Mouse (Mus musculus): ENCODE results near the gene Rnf10. TPM values are rescaled to one million over a fixed set of nuclear protein-coding genes. Genes with fewer than 3 reads are reported as not detected.

Gene Rnf10
- polyA plus RNA-seq, 1 experiment from 2014 or later = 218 TPM

DNA sequence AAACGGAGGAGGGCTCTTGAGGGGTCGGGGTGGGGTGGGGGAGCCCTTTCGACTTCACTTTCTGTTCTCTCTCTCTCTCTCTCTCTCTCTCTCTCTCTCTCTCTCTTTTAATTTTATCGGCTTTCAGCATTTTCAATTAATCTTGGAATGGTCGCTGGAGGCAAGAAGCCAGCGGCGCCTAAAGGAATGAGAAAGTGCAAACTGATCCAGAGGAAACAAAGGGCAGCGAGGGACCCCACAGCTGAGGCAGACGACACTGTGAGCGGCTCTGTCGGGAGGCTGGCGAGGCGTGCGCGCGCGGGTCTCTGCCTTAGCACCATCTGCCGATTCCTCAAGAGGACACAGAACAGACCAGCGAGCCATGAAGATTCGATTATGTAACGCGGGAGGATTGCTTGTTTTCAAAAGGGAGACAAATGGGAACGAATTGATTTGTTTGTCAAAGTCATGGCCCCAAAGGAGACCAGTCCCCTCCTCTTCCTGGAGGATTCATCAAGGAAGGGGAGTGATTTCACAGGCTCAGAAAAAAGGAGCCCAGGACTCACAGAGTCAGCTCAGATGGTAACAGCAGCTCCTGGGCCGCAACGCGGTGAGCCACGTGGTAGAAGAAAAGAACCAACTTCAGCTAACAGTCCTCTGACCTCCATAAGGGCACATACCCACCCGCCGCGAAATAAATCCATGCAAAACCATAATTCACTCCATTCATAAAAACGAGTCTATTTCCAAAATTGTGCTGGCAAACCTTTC, 68.0 kb downstream of the Rnf10 start:
- 1% methylated on average over 31 of the region's 31 CpGs for WGBS

GRCm38 (mm10) chr5:115203735-115204561, 68.8 kb downstream of the Rnf10 start:
- H3K27me3 ChIP-seq = 0 out of 2 replicates have a peak, but pooled peaks cover 2% of the 10 kb centered on the region
- WGBS = 11% methylated on average over 23 of the region's 23 CpGs
- no peaks in the 10 kb centered on the region for H3K36me3 ChIP-seq
- peak overlapping the region; percentile 62 for H3K4me2 ChIP-seq
- H3K27ac ChIP-seq (replicated peaks) = peak overlapping the region; percentile 68
- peak overlapping the region; percentile 31 for H3K4me3 ChIP-seq
- ATAC-seq (ENCODE audit: low FRiP score, low read depth) = peak; percentile 54; the same call in 1 of the 2 replicates
- peaks cover 22% of the 10 kb centered on the region for H3K4me1 ChIP-seq (replicated peaks)
- 0 out of 2 replicates have a peak overlapping the region, but pooled peaks have one; percentile 3 for H3K9ac ChIP-seq
- no peaks in the 10 kb centered on the region for H3K9me3 ChIP-seq

More for the DNA sequence above, 68.0 kb downstream of the Rnf10 start:
- H3K9ac ChIP-seq = peak overlapping the region; percentile 33; the same call in 1 of the 2 replicates
- peak overlapping the region; percentile 68 for H3K27ac ChIP-seq (replicated peaks)
- H3K9me3 ChIP-seq = no peaks in the 10 kb centered on the region
- ATAC-seq (ENCODE audit: low FRiP score, low read depth) = peak; percentile 75; the same call in 1 of the 2 replicates
- peak overlapping the region; percentile 62 for H3K4me2 ChIP-seq
- peak overlapping the region; percentile 31 for H3K4me3 ChIP-seq
- peaks cover 22% of the 10 kb centered on the region for H3K4me1 ChIP-seq (replicated peaks)
- H3K36me3 ChIP-seq = no peaks in the 10 kb centered on the region
- 0 out of 2 replicates have a peak, but pooled peaks cover 2% of the 10 kb centered on the region for H3K27me3 ChIP-seq

DNA sequence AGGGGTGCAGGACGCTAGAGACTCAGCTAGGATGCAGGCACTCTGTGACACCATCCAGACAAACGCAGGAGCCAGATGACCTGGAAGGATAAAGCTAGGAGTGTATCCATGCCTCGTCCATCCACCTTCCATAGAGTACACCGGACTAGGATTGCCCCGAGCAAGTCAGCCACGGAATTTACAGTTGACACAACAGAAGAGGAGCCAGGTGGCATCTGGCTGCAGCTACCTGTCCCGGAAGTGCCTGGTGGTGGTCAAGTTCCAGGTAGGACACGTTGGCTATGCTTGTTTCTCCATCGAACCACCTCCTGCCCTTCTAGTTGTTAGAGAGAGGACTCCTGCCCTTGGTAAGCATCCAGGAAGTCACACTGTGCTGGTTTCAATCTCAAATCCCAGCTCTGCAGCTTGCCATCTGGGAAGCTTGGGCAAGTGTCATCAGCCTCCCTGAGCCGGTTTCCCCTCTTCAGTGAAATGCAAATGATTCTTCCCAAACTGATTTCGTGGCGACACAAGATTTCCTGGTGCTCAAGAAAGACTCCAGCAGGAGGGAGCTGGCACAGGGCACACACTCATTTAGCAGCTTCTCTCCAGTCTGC, 78.0 kb downstream of the Rnf10 start:
- H3K4me1 ChIP-seq (replicated peaks) = peaks cover 34% of the 10 kb centered on the region
- H3K4me3 ChIP-seq = peak overlapping the region; percentile 65
- peak overlapping the region; percentile 67 for H3K27ac ChIP-seq (replicated peaks)
- H3K9me3 ChIP-seq = no peaks in the 10 kb centered on the region
- 4% methylated on average over 12 of the region's 12 CpGs for WGBS
- H3K27me3 ChIP-seq = peaks cover 23% of the 10 kb centered on the region
- no peaks in the 10 kb centered on the region for H3K36me3 ChIP-seq
- H3K4me2 ChIP-seq = peak overlapping the region; percentile 99
- peak overlapping the region; percentile 81; the same call in 1 of the 2 replicates for H3K9ac ChIP-seq
- ATAC-seq (ENCODE audit: low FRiP score, low read depth) = no peak

DNA sequence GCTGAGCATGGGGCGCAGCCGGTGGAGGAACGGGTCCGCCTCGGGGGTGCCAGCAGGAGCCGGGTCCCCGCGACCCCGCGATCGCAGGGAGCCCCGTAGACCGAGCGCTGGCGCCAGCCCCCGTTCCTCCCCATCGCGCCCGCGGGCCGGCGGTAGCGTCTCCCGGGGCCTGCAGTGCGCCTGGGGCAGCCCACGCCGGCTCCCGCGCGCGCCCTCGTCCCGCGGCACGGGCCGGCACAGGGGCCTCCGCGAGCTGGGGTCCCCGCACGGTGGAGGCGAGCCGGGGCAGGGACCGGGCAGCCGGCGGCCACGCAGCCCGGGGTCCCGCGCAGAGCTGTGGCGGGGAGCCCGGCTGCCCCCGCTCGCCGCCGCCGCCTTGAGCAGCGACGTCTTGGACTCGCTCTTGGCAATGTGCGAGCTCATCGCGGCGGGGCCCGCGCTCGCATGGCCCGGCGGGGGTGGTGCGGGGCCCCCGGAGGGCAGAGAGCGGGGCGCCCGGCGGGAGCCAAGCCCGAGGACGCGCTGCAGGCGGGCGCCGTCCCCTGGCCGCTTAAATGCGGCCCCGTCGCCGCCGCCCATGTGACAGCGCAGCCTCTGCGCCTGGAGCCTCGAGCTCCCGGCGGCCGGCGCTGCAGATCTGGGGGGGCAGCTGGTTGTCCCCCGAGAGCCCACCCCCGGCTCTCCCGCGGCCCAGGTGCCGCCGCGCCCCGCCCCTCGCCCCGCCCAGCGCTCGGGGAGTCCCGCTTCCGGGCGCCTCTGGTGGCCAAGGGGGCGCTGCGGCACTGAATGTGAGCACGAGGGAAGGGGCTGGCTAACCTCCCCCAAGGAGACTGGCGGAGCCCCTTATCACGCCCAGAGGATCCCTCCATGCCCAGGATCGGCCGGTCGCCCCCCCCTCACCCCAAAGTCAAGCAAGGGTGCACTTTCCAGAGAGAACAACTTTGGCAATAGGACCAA, 78.8 kb downstream of the Rnf10 start, which contains the start of gene Cabp1:
Gene Cabp1 (minus strand): TSS at position 713 of the 957 bp plus-strand sequence.
- Histone ChIP-seq H3K27me3 (peaks cover 25% of the 10 kb centered on the region), H3K4me3 (peak within 1 kb of the TSS; percentile 65), H3K27ac (replicated peaks) (peak within 1 kb of the TSS; percentile 67), H3K9me3 (no peaks in the 10 kb centered on the region), H3K9ac (peak within 1 kb of the TSS; percentile 81), H3K36me3 (no peaks in the 10 kb centered on the region), H3K4me2 (peak within 1 kb of the TSS; percentile 99), H3K4me1 (replicated peaks) (peaks cover 34% of the 10 kb centered on the region)
- under 1% methylated on average over 82 of the region's 116 CpGs for WGBS
- ATAC-seq (ENCODE audit: low FRiP score, low read depth) = peak; percentile 48

GRCm38 (mm10) chr5:115193226-115193625, 79.5 kb downstream of the Rnf10 start:
- Histone ChIP-seq H3K9ac (peak overlapping the region; percentile 81), H3K36me3 (no peaks in the 10 kb centered on the region), H3K4me1 (replicated peaks) (peaks cover 34% of the 10 kb centered on the region), H3K27me3 (peaks cover 25% of the 10 kb centered on the region), H3K4me2 (peak overlapping the region; percentile 99), H3K9me3 (no peaks in the 10 kb centered on the region), H3K4me3 (peak overlapping the region; percentile 65), H3K27ac (replicated peaks) (peak overlapping the region; percentile 67; the same call in 1 of the 2 replicates)
- 0 out of 2 replicates have a peak, but pooled peaks have one; percentile 4 for ATAC-seq (ENCODE audit: low FRiP score, low read depth)
- under 1% methylated on average over 30 of the region's 34 CpGs for WGBS

GRCm38 (mm10) chr5:115192828-115193195, 79.9 kb downstream of the Rnf10 start:
- no peak for ATAC-seq (ENCODE audit: low FRiP score, low read depth)
- Histone ChIP-seq H3K4me1 (replicated peaks) (peaks cover 35% of the 10 kb centered on the region), H3K27me3 (peaks cover 25% of the 10 kb centered on the region), H3K27ac (replicated peaks) (no peak overlapping the region), H3K4me3 (peak overlapping the region; percentile 65), H3K9me3 (no peaks in the 10 kb centered on the region), H3K36me3 (no peaks in the 10 kb centered on the region), H3K4me2 (peak overlapping the region; percentile 99), H3K9ac (peak overlapping the region; percentile 81)
- WGBS = 16% methylated on average over 7 of the region's 7 CpGs

- Histone ChIP-seq H3K9ac (peak overlapping the region; percentile 81; the same call in 1 of the 2 replicates), H3K36me3 (no peaks in the 10 kb centered on the region), H3K4me3 (peak overlapping the region; percentile 65), H3K4me1 (replicated peaks) (peaks cover 42% of the 10 kb centered on the region), H3K27ac (replicated peaks) (no peak overlapping the region), H3K4me2 (peak overlapping the region; percentile 99), H3K27me3 (peaks cover 25% of the 10 kb centered on the region), H3K9me3 (no peaks in the 10 kb centered on the region)
- WGBS = 6% methylated on average over 29 of the region's 29 CpGs
- no peak for ATAC-seq (ENCODE audit: low FRiP score, low read depth)
Measured at GRCm38 (mm10) chr5:115191880-115192827, 80.5 kb downstream of the Rnf10 start.

Other genes starting within 250 kb of the Rnf10 start
- gene Gm10401, start 174.6 kb downstream of the Rnf10 start, polyA plus RNA-seq (2015; fragmentation: Nextera tagmentation; extraction: Ambion mirVana) = 39.1 and 39.3 TPM in 2 replicates
- gene Acads, start 153.6 kb downstream of the Rnf10 start, polyA plus RNA-seq (2015; fragmentation: Nextera tagmentation; extraction: Ambion mirVana) = 21.6 and 23.1 TPM in 2 replicates
- gene Unc119b, start 137.9 kb downstream of the Rnf10 start, polyA plus RNA-seq (2015; fragmentation: Nextera tagmentation; extraction: Ambion mirVana) = 36.9 and 38.0 TPM in 2 replicates
- 30.6 and 33.6 TPM in 2 replicates for gene Mlec, start 114.7 kb downstream of the Rnf10 start, polyA plus RNA-seq (2015; fragmentation: Nextera tagmentation; extraction: Ambion mirVana)
- gene Cabp1, start 78.5 kb downstream of the Rnf10 start, polyA plus RNA-seq (2015; fragmentation: Nextera tagmentation; extraction: Ambion mirVana) = 11.2 and 14.2 TPM in 2 replicates
- 102 TPM in 2 replicates for gene Pop5, start 37.1 kb downstream of the Rnf10 start, polyA plus RNA-seq (2015; fragmentation: Nextera tagmentation; extraction: Ambion mirVana)
- 57.3 and 59.3 TPM in 2 replicates for gene Coq5, start 6.8 kb upstream of the Rnf10 start, polyA plus RNA-seq (2015; fragmentation: Nextera tagmentation; extraction: Ambion mirVana)
- gene Dynll1, start 28.1 kb upstream of the Rnf10 start, polyA plus RNA-seq (2015; fragmentation: Nextera tagmentation; extraction: Ambion mirVana) = 1,255 and 1,318 TPM in 2 replicates
- gene Srsf9, start 54.3 kb upstream of the Rnf10 start, polyA plus RNA-seq (2015; fragmentation: Nextera tagmentation; extraction: Ambion mirVana) = 142 and 146 TPM in 2 replicates
- 32.3 and 45.2 TPM in 2 replicates for gene Gatc, start 68.3 kb upstream of the Rnf10 start, polyA plus RNA-seq (2015; fragmentation: Nextera tagmentation; extraction: Ambion mirVana)
- gene Triap1, start 68.3 kb upstream of the Rnf10 start, polyA plus RNA-seq (2015; fragmentation: Nextera tagmentation; extraction: Ambion mirVana) = 51.0 and 53.7 TPM in 2 replicates
- 1,223 and 1,255 TPM in 2 replicates for gene Cox6a1, start 76.1 kb upstream of the Rnf10 start, polyA plus RNA-seq (2015; fragmentation: Nextera tagmentation; extraction: Ambion mirVana)
- 59.9 and 60.3 TPM in 2 replicates for gene Msi1, start 156.7 kb upstream of the Rnf10 start, polyA plus RNA-seq (2015; fragmentation: Nextera tagmentation; extraction: Ambion mirVana)
- 0.54 TPM in 1 of 2 replicates, not detected in the other for gene Pla2g1b, start 193.4 kb upstream of the Rnf10 start, polyA plus RNA-seq (2015; fragmentation: Nextera tagmentation; extraction: Ambion mirVana)
- gene Sirt4, start 211.8 kb upstream of the Rnf10 start, polyA plus RNA-seq (2015; fragmentation: Nextera tagmentation; extraction: Ambion mirVana) = 27.3 and 32.2 TPM in 2 replicates
- gene Pxn, start 233.8 kb upstream of the Rnf10 start, polyA plus RNA-seq (2015; fragmentation: Nextera tagmentation; extraction: Ambion mirVana) = 22.0 and 24.3 TPM in 2 replicates

Measured in hindbrain, embryonic 15.5 days (tissue).